In the genomic region with DNA sequence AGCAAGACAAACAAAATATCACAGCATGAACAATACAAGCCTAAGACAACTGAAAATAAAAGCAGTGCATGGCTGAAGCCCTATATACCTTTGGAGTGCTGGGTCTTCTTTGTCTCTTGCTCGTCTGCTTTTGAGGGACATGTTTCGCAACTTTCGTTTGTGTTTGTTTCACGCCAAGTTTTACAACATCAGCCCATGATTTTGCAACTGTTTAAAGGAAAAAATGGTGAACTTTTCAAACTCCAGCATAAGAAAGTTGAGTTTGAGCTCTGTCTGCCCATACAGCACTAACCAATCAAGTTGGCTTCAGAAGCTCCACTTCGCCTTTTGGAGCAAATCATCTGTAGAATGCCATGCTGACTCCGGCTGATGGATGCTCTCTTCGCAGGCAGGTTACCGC, we compare ENCODE assay signal across 21 mouse cellular contexts. TPM values are rescaled to one million over a fixed set of nuclear protein-coding genes. Genes with fewer than 3 reads are reported as not detected.
DNase-seq lines count a peak whose midpoint lies in the region; ATAC-seq and TF ChIP-seq lines count a peak whose summit lies in the region.
"Had no signal": no experiment of that assay in that cellular context is flagged by ENCODE, and none has a peak within 500 bp of the region (broad histone marks: within the 10 kb centered on the region; RNA-seq: fewer than 3 reads in every experiment).

No protein-coding gene starts in this region.

- H3K79me3 ChIP-seq in C2C12 (ENCODE audit: low read depth) = peaks cover 13% of the 10 kb centered on the region

- H3K4me2 ChIP-seq in liver, embryonic 15.5 days = no peak overlapping the region
- no peak overlapping the region for H3K4me2 ChIP-seq in hindbrain, embryonic 14.5 days (replicated peaks)
- H3K4me2 ChIP-seq: forebrain, embryonic 13.5 days; heart, embryonic 13.5 days had no signal

- no peak overlapping the region for H3ac ChIP-seq in C2C12 (ENCODE audit: control insufficient read depth, insufficient read length, low read depth)

- peaks cover 100% of the 10 kb centered on the region for H3K36me3 ChIP-seq in liver, embryonic 15.5 days (replicated peaks)
- peaks cover 98% of the 10 kb centered on the region for H3K36me3 ChIP-seq in C2C12 (ENCODE audit: control insufficient read depth, insufficient read depth)
- no peaks in the 10 kb centered on the region for H3K36me3 ChIP-seq in hindbrain, embryonic 14.5 days (replicated peaks; ENCODE audit: control insufficient read depth, insufficient read depth)

- ATAC-seq in liver, embryonic 15.5 days (ENCODE audit: insufficient read depth) = no peak
- peak; percentile 33; the same call in 1 of the 2 replicates for ATAC-seq in megakaryocyte, adult 5-6 weeks (ENCODE audit: poor library complexity, severe bottlenecking)
- no peak for ATAC-seq in hindbrain, embryonic 14.5 days (ENCODE audit: low FRiP score)
- ATAC-seq: CD4-positive, CD25-positive, alpha-beta regulatory T cell, adult 4 months; forebrain, embryonic 13.5 days; forebrain, postnatal 0 days; hindbrain, embryonic 16.5 days had no signal

- 88% methylated on average over 8 of the region's 8 CpGs for WGBS in liver, embryonic 15.5 days (ENCODE audit: insufficient replicate concordance)
- WGBS in hindbrain, embryonic 14.5 days = 85% methylated on average over 8 of the region's 8 CpGs

- no peak overlapping the region for H3K9ac ChIP-seq in liver, embryonic 15.5 days
- H3K9ac ChIP-seq in hindbrain, embryonic 14.5 days = no peak overlapping the region
- H3K9ac ChIP-seq: forebrain, embryonic 13.5 days; forebrain, postnatal 0 days; heart, embryonic 13.5 days had no signal

- peak overlapping the region; percentile 56 for H3K27ac ChIP-seq in liver, embryonic 15.5 days (replicated peaks)
- H3K27ac ChIP-seq in hindbrain, embryonic 14.5 days = no peak overlapping the region
- H3K27ac ChIP-seq: embryonic facial prominence, embryonic 10.5 days; forebrain, embryonic 13.5 days; gastrocnemius, adult 2 months; heart, embryonic 13.5 days had no signal

- DNase-seq in liver (no peak), adipocyte (ENCODE audit: low spot score) (peak; percentile 47)
- DNase-seq in layer of hippocampus, adult 18-20 months (ENCODE audit: low spot score in 2 of 2) = no peak
- no peak for DNase-seq in hindbrain, embryonic 14.5 days (ENCODE audit: low spot score)
- DNase-seq: adrenal gland, postnatal 14 days; cerebellum, adult 18-20 months; cerebellum, adult 9-11 months; cerebellum, postnatal 36 days; forebrain, postnatal 0 days; gastrocnemius, adult 2 months; gastrocnemius, postnatal 25 days; heart, postnatal 36 days had no signal

- no peak overlapping the region for H3K4me3 ChIP-seq in liver, embryonic 15.5 days (replicated peaks)
- no peak overlapping the region for H3K4me3 ChIP-seq in C2C12 (ENCODE audit: insufficient read depth, poor library complexity, severe bottlenecking)
- no peak overlapping the region for H3K4me3 ChIP-seq in hindbrain, embryonic 14.5 days (replicated peaks; ENCODE audit: low read length)
- H3K4me3 ChIP-seq: embryonic facial prominence, embryonic 10.5 days; forebrain, embryonic 13.5 days; gastrocnemius, adult 2 months; heart, embryonic 13.5 days had no signal

- TF ChIP-seq CTCF in C2C12 (IDR thresholded peaks at IDR 0.05; ENCODE audit: control insufficient read depth, insufficient read depth, insufficient read length) = no peak

- no peaks in the 10 kb centered on the region for H3K27me3 ChIP-seq in liver, embryonic 15.5 days
- H3K27me3 ChIP-seq in C2C12 (ENCODE audit: control insufficient read depth, insufficient read depth, insufficient read length) = no peaks in the 10 kb centered on the region
- no peaks in the 10 kb centered on the region for H3K27me3 ChIP-seq in hindbrain, embryonic 14.5 days (ENCODE audit: control insufficient read depth, insufficient read depth, low read length)
- H3K27me3 ChIP-seq: forebrain, embryonic 13.5 days; heart, embryonic 13.5 days had no signal

- H3K79me2 ChIP-seq in C2C12 (ENCODE audit: control insufficient read depth, insufficient read depth) = peaks cover 55% of the 10 kb centered on the region

- H3K4me1 ChIP-seq in liver, embryonic 15.5 days (replicated peaks) = peaks cover 23% of the 10 kb centered on the region
- no peaks in the 10 kb centered on the region for H3K4me1 ChIP-seq in hindbrain, embryonic 14.5 days (replicated peaks; ENCODE audit: control insufficient read depth, insufficient read depth, low read length)
- H3K4me1 ChIP-seq: embryonic facial prominence, embryonic 10.5 days; forebrain, embryonic 13.5 days had no signal

- no peaks in the 10 kb centered on the region for H3K9me3 ChIP-seq in liver, embryonic 15.5 days (replicated peaks)
- no peaks in the 10 kb centered on the region for H3K9me3 ChIP-seq in hindbrain, embryonic 14.5 days (ENCODE audit: control insufficient read depth, low read length)
- H3K9me3 ChIP-seq: embryonic facial prominence, embryonic 10.5 days; forebrain, embryonic 13.5 days; G1E; heart, embryonic 13.5 days had no signal

TF ChIP-seq in C2C12, 6 proteins besides CTCF, POLR2A, EP300 and RAD21:
- peak; percentile 28 for TF ChIP-seq CEBPB (IDR thresholded peaks at IDR 0.05; ENCODE audit: low read depth)
- TF ChIP-seq MYOG (IDR thresholded peaks at IDR 0.05; ENCODE audit: control insufficient read depth, extremely low read depth, insufficient read length) = no peak

RNA-seq across cellular contexts. Expression of gene Mki67, which starts 11.9 kb away (rescaled TPM):
- 99.4 and 99.7 TPM in 2 replicates for polyA plus RNA-seq in liver, embryonic 15.5 days (2015; fragmentation: Nextera tagmentation; extraction: Ambion mirVana)
- 18.1 TPM for polyA plus RNA-seq in C2C12 (2012; fragmentation: generic; extraction: Trizol)
- 558 and 564 TPM in 2 replicates for total RNA-seq in megakaryocyte, adult 5-6 weeks (2015)
- 458 and 547 TPM in 2 replicates for total RNA-seq in megakaryocyte, adult 5-6 weeks (2017)
- total RNA-seq in layer of hippocampus, adult 18-20 months (2021) = under 1 TPM; 0.20 to 0.23 TPM
- polyA plus RNA-seq in hindbrain, embryonic 14.5 days (2014; fragmentation: Nextera tagmentation; extraction: Ambion mirVana) = 7.2 and 9.4 TPM in 2 replicates
